Mouse (Mus musculus) stomach, postnatal 0 days (tissue): ENCODE measurements around the gene Ntan1.

ENCODE experiments used
- CTCF ChIP-seq: IDR thresholded peaks from 2 replicates; pipeline ENCODE4 v1.5.1; 2016; ENCODE audit warnings: antibody characterized with exemption, low read depth, mild to moderate bottlenecking, moderate library complexity
- EP300 ChIP-seq: optimal IDR thresholded peaks from 2 replicates; pipeline ENCODE3; 2016; ENCODE audit warnings: antibody characterized with exemption

DNA sequence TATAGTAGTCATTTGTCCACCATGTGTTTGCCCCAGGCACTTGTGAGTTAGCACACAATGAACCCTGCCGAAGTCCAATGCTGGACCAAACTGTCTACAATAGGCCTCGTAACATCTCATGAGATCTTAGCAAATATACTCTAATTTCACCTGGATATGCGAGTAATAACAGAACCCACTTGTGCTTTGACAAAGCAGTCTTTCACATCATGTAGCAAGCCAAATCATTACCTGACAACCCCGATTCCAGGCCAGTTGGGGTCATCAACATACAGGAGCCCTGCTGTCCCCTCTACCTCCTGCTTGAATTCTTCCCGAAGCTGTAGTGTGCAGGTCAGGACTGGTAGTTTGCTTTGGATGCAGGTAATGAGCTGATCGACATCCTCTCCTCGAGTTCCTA, 21.4 kb downstream of the Ntan1 start:
- TF ChIP-seq CTCF = no peak
- TF ChIP-seq EP300 = no peak
